Mouse (Mus musculus): Measurements from ENCODE around the gene Gm16253. TPM values are rescaled to one million over a fixed set of nuclear protein-coding genes. Genes with fewer than 3 reads are reported as not detected.
A peak's percentile ranks its signal among the peaks of the same experiment; 100 is the strongest.

The Gm16253 gene
- polyA plus RNA-seq (2015; fragmentation: Nextera tagmentation; extraction: Ambion mirVana) = 0.73 and 0.78 TPM in 2 replicates

- ATAC-seq = peak; percentile 94
- peak within 1 kb of the TSS; percentile 24; the same call in 1 of the 2 replicates for H3K9ac ChIP-seq (replicated peaks; ENCODE audit: low read depth)
- WGBS = 13% methylated on average over 17 of the region's 17 CpGs
- H3K4me2 ChIP-seq (replicated peaks; ENCODE audit: low read depth, low read length) = peak within 1 kb of the TSS; percentile 42
- H3K27me3 ChIP-seq (replicated peaks; ENCODE audit: insufficient read depth, low read length) = no peaks in the 10 kb centered on the region
- H3K4me1 ChIP-seq (ENCODE audit: insufficient read depth, low read depth, low read length) = peaks cover 23% of the 10 kb centered on the region
- no peak within 1 kb of the TSS for H3K4me3 ChIP-seq (ENCODE audit: low read depth, low read length)
- H3K36me3 ChIP-seq (ENCODE audit: insufficient read depth, low read length) = no peaks in the 10 kb centered on the region
- peak within 1 kb of the TSS; percentile 98 for H3K27ac ChIP-seq (ENCODE audit: low read length)
- no peaks in the 10 kb centered on the region for H3K9me3 ChIP-seq (ENCODE audit: low read length)
- TF ChIP-seq CTCF (IDR thresholded peaks at IDR 0.05) = peak; percentile 54
- TF ChIP-seq EP300 (IDR thresholded peaks at IDR 0.05) = peak; percentile 94
- peak; percentile 98 for DNase-seq (ENCODE audit: low spot score)
These were observed at the start of gene Gm16253 for GRCm38 (mm10) chr3:96576690-96577541. Gene Gm16253 (plus strand): TSS chr3:96576984.

GRCm38 (mm10) chr3:96528506-96528905, 48.3 kb upstream of the Gm16253 start:
- ATAC-seq = no peak
- Histone ChIP-seq H3K4me2 (replicated peaks; ENCODE audit: low read depth, low read length) (no peak overlapping the region), H3K9me3 (ENCODE audit: low read length) (no peaks in the 10 kb centered on the region), H3K27me3 (replicated peaks; ENCODE audit: insufficient read depth, low read length) (peaks cover 30% of the 10 kb centered on the region), H3K4me3 (ENCODE audit: low read depth, low read length) (no peak overlapping the region), H3K9ac (replicated peaks; ENCODE audit: low read depth) (no peak overlapping the region), H3K4me1 (ENCODE audit: insufficient read depth, low read depth, low read length) (peaks cover 6% of the 10 kb centered on the region), H3K36me3 (ENCODE audit: insufficient read depth, low read length) (no peaks in the 10 kb centered on the region), H3K27ac (ENCODE audit: low read length) (no peak overlapping the region)
- TF ChIP-seq EP300 (IDR thresholded peaks at IDR 0.05) = no peak
- TF ChIP-seq CTCF (IDR thresholded peaks at IDR 0.05) = no peak
- DNase-seq (ENCODE audit: low spot score) = no peak
- WGBS = 50% methylated on average over 9 of the region's 9 CpGs

- WGBS = 46% methylated on average over 7 of the region's 7 CpGs
- peaks cover 16% of the 10 kb centered on the region for H3K27me3 ChIP-seq (replicated peaks; ENCODE audit: insufficient read depth, low read length)
- TF ChIP-seq CTCF (IDR thresholded peaks at IDR 0.05) = no peak
- TF ChIP-seq EP300 (IDR thresholded peaks at IDR 0.05) = no peak
- H3K4me2 ChIP-seq (replicated peaks; ENCODE audit: low read depth, low read length) = no peak overlapping the region
- ATAC-seq = no peak
- DNase-seq (ENCODE audit: low spot score) = no peak
- no peaks in the 10 kb centered on the region for H3K36me3 ChIP-seq (ENCODE audit: insufficient read depth, low read length)
- no peaks in the 10 kb centered on the region for H3K9me3 ChIP-seq (ENCODE audit: low read length)
- no peak overlapping the region for H3K4me3 ChIP-seq (ENCODE audit: low read depth, low read length)
- H3K27ac ChIP-seq (ENCODE audit: low read length) = no peak overlapping the region
- no peak overlapping the region for H3K9ac ChIP-seq (replicated peaks; ENCODE audit: low read depth)
- peaks cover 4% of the 10 kb centered on the region for H3K4me1 ChIP-seq (ENCODE audit: insufficient read depth, low read depth, low read length)
These were observed 44.7 kb upstream of the Gm16253 start for GRCm38 (mm10) chr3:96532050-96532449.

- H3K9ac ChIP-seq (replicated peaks; ENCODE audit: low read depth) = no peak overlapping the region
- DNase-seq (ENCODE audit: low spot score) = no peak
- no peaks in the 10 kb centered on the region for H3K36me3 ChIP-seq (ENCODE audit: insufficient read depth, low read length)
- H3K4me3 ChIP-seq (ENCODE audit: low read depth, low read length) = no peak overlapping the region
- 40% methylated on average over 2 of the region's 2 CpGs for WGBS
- ATAC-seq = no peak
- H3K4me2 ChIP-seq (replicated peaks; ENCODE audit: low read depth, low read length) = no peak overlapping the region
- TF ChIP-seq CTCF (IDR thresholded peaks at IDR 0.05) (peak; percentile 36), EP300 (IDR thresholded peaks at IDR 0.05) (no peak)
- no peak overlapping the region for H3K27ac ChIP-seq (ENCODE audit: low read length)
- no peaks in the 10 kb centered on the region for H3K27me3 ChIP-seq (replicated peaks; ENCODE audit: insufficient read depth, low read length)
- no peaks in the 10 kb centered on the region for H3K4me1 ChIP-seq (ENCODE audit: insufficient read depth, low read depth, low read length)
- no peaks in the 10 kb centered on the region for H3K9me3 ChIP-seq (ENCODE audit: low read length)
These were observed 42.5 kb upstream of the Gm16253 start for GRCm38 (mm10) chr3:96534300-96534699.

DNA sequence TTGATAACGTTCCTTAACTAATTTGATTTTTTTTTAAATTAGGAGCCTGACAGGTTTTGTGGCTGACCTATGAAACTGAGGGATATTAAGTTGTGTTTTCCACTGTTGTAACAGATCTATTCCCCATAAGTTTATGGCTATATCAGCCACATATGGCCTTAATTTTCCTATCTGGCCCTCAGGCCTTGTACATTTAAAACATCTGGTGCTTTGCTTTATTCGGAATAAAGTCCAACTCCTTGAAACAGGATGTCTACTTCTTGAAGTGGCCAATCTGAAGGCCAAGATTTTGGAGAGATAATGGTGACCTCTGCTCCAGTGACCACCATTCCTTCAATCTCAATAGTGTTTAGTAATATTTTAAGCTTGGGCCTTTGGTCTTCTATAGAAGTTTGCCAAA, 37.5 kb upstream of the Gm16253 start:
- Histone ChIP-seq H3K36me3 (ENCODE audit: insufficient read depth, low read length) (no peaks in the 10 kb centered on the region), H3K4me3 (ENCODE audit: low read depth, low read length) (no peak overlapping the region), H3K4me1 (ENCODE audit: insufficient read depth, low read depth, low read length) (no peaks in the 10 kb centered on the region), H3K4me2 (replicated peaks; ENCODE audit: low read depth, low read length) (no peak overlapping the region), H3K27me3 (replicated peaks; ENCODE audit: insufficient read depth, low read length) (no peaks in the 10 kb centered on the region), H3K9me3 (ENCODE audit: low read length) (no peaks in the 10 kb centered on the region), H3K9ac (replicated peaks; ENCODE audit: low read depth) (no peak overlapping the region), H3K27ac (ENCODE audit: low read length) (no peak overlapping the region)
- 62% methylated on average over 2 of the region's 2 CpGs for WGBS
- ATAC-seq = no peak
- TF ChIP-seq EP300 (IDR thresholded peaks at IDR 0.05) (no peak), CTCF (IDR thresholded peaks at IDR 0.05) (no peak)
- DNase-seq (ENCODE audit: low spot score) = no peak

DNA sequence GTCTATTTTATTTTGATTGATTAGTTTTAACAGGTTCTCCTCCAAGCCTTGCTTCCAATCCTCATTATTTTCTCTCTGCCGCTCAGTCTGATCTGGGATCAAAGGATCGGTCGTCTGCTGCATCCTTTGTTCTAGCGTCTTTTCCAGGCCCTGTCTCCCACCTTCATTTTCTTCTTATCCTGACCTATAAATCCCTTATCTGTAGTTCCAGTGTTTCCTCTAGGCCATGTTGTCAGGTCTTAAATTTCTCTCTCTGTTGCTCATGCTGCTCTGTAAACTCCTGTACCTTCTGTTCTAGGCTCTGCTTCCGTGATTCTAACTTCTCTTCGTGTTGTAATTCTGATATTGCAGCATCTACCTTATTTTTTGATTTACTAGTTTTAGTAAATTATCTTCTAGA, 36.0 kb upstream of the Gm16253 start:
- H3K4me1 ChIP-seq (ENCODE audit: insufficient read depth, low read depth, low read length) = no peaks in the 10 kb centered on the region
- no peak overlapping the region for H3K27ac ChIP-seq (ENCODE audit: low read length)
- 49% methylated on average over 6 of the region's 6 CpGs for WGBS
- no peak for DNase-seq (ENCODE audit: low spot score)
- H3K4me3 ChIP-seq (ENCODE audit: low read depth, low read length) = no peak overlapping the region
- H3K4me2 ChIP-seq (replicated peaks; ENCODE audit: low read depth, low read length) = no peak overlapping the region
- ATAC-seq = no peak
- no peak for TF ChIP-seq CTCF (IDR thresholded peaks at IDR 0.05)
- no peak for TF ChIP-seq EP300 (IDR thresholded peaks at IDR 0.05)
- H3K9ac ChIP-seq (replicated peaks; ENCODE audit: low read depth) = no peak overlapping the region
- H3K27me3 ChIP-seq (replicated peaks; ENCODE audit: insufficient read depth, low read length) = no peaks in the 10 kb centered on the region
- no peaks in the 10 kb centered on the region for H3K9me3 ChIP-seq (ENCODE audit: low read length)
- no peaks in the 10 kb centered on the region for H3K36me3 ChIP-seq (ENCODE audit: insufficient read depth, low read length)

All from lung, postnatal 0 days (tissue).